In genomic region chr2:38346881-38347764, GRCm38 (mm10) we compare ENCODE assay signal across 9 mouse cellular contexts. TPM values are rescaled to one million over a fixed set of nuclear protein-coding genes. Genes with fewer than 3 reads are reported as not detected.
DNase-seq lines count a peak whose midpoint lies in the region; ATAC-seq lines count a peak whose summit lies in the region.
"Had no signal": no experiment of that assay in that cellular context is flagged by ENCODE, and none has a peak within 500 bp of the region (broad histone marks: within the 10 kb centered on the region; RNA-seq: fewer than 3 reads in every experiment).

No protein-coding gene starts in this region.

- H3K4me3 ChIP-seq in intestine, embryonic 14.5 days (ENCODE audit: low read depth, low read length) = no peak overlapping the region
- H3K4me3 ChIP-seq in intestine, embryonic 15.5 days (replicated peaks) = no peak overlapping the region
- H3K4me3 ChIP-seq in embryonic facial prominence, embryonic 14.5 days (ENCODE audit: low read depth, low read length) = peak overlapping the region; percentile 37
- peak overlapping the region; percentile 46 for H3K4me3 ChIP-seq in limb, embryonic 11.5 days (ENCODE audit: low read depth, low read length)
- peak overlapping the region; percentile 20; the same call in 1 of the 2 replicates for H3K4me3 ChIP-seq in neural tube, embryonic 11.5 days (ENCODE audit: low read depth, low read length)

- H3K9ac ChIP-seq in intestine, embryonic 14.5 days (ENCODE audit: low read length) = no peak overlapping the region
- no peak overlapping the region for H3K9ac ChIP-seq in intestine, embryonic 15.5 days
- H3K9ac ChIP-seq in embryonic facial prominence, embryonic 14.5 days (ENCODE audit: low read depth, low read length) = peak overlapping the region; percentile 30; the same call in 1 of the 2 replicates
- H3K9ac ChIP-seq in limb, embryonic 11.5 days (ENCODE audit: low read length) = peak overlapping the region; percentile 78
- no peak overlapping the region for H3K9ac ChIP-seq in neural tube, embryonic 11.5 days (ENCODE audit: low read length)

- H3K4me1 ChIP-seq in intestine, embryonic 14.5 days (replicated peaks; ENCODE audit: control insufficient read depth, insufficient read depth, low read length) = peaks cover 18% of the 10 kb centered on the region
- peaks cover 24% of the 10 kb centered on the region for H3K4me1 ChIP-seq in intestine, embryonic 15.5 days (replicated peaks)
- peaks cover 14% of the 10 kb centered on the region for H3K4me1 ChIP-seq in embryonic facial prominence, embryonic 14.5 days (ENCODE audit: control insufficient read depth, insufficient read depth, low read length)
- peaks cover 26% of the 10 kb centered on the region for H3K4me1 ChIP-seq in limb, embryonic 11.5 days (ENCODE audit: control insufficient read depth, insufficient read depth, low read length)
- peaks cover 10% of the 10 kb centered on the region for H3K4me1 ChIP-seq in neural tube, embryonic 11.5 days (ENCODE audit: control insufficient read depth, insufficient read depth, low read length)

- 1% methylated on average over 15 of the region's 15 CpGs for WGBS in intestine, embryonic 14.5 days
- whole genome bisulfite sequencing in intestine, embryonic 15.5 days = 2% methylated on average over 15 of the region's 15 CpGs
- 2% methylated on average over 15 of the region's 15 CpGs for WGBS in embryonic facial prominence, embryonic 14.5 days
- 3% methylated on average over 15 of the region's 15 CpGs for WGBS in limb, embryonic 11.5 days
- under 1% methylated on average over 15 of the region's 15 CpGs for WGBS in neural tube, embryonic 11.5 days

- no peak for ATAC-seq in intestine, embryonic 14.5 days (replicated peaks; ENCODE audit: low FRiP score, low TSS enrichment, low read depth)
- ATAC-seq in intestine, embryonic 15.5 days = no peak
- ATAC-seq in embryonic facial prominence, embryonic 14.5 days (ENCODE audit: low read depth) = no peak
- ATAC-seq in limb, embryonic 11.5 days (ENCODE audit: insufficient number of reproducible peaks, low FRiP score, low TSS enrichment, low read depth) = no peak
- ATAC-seq in neural tube, embryonic 11.5 days (ENCODE audit: insufficient read depth, low FRiP score, low TSS enrichment) = no peak
- ATAC-seq in granulocyte monocyte progenitor cell, adult 5-6 weeks (replicated peaks; ENCODE audit: poor library complexity, severe bottlenecking) = no peak

- no peaks in the 10 kb centered on the region for H3K36me3 ChIP-seq in intestine, embryonic 14.5 days (ENCODE audit: control insufficient read depth, insufficient read depth, low read length)
- H3K36me3 ChIP-seq in intestine, embryonic 15.5 days = no peaks in the 10 kb centered on the region
- no peaks in the 10 kb centered on the region for H3K36me3 ChIP-seq in embryonic facial prominence, embryonic 14.5 days (ENCODE audit: control insufficient read depth, insufficient read depth, low read length)
- H3K36me3 ChIP-seq in limb, embryonic 11.5 days (ENCODE audit: control insufficient read depth, insufficient read depth, low read length) = no peaks in the 10 kb centered on the region
- no peaks in the 10 kb centered on the region for H3K36me3 ChIP-seq in neural tube, embryonic 11.5 days (ENCODE audit: control insufficient read depth, insufficient read depth, low read length)

- H3K4me2 ChIP-seq in intestine, embryonic 14.5 days (ENCODE audit: low read length) = no peak overlapping the region
- no peak overlapping the region for H3K4me2 ChIP-seq in intestine, embryonic 15.5 days (replicated peaks)
- peak overlapping the region; percentile 53 for H3K4me2 ChIP-seq in embryonic facial prominence, embryonic 14.5 days (ENCODE audit: low read depth, low read length)
- peak overlapping the region; percentile 89 for H3K4me2 ChIP-seq in limb, embryonic 11.5 days (ENCODE audit: low read depth, severe bottlenecking)
- H3K4me2 ChIP-seq in neural tube, embryonic 11.5 days (ENCODE audit: low read depth) = peak overlapping the region; percentile 44; the same call in 1 of the 2 replicates

- H3K27me3 ChIP-seq in intestine, embryonic 14.5 days (replicated peaks; ENCODE audit: control insufficient read depth, insufficient read depth, low read length) = peaks cover 100% of the 10 kb centered on the region
- peaks cover 91% of the 10 kb centered on the region for H3K27me3 ChIP-seq in intestine, embryonic 15.5 days (replicated peaks)
- H3K27me3 ChIP-seq in embryonic facial prominence, embryonic 14.5 days (replicated peaks; ENCODE audit: control insufficient read depth, insufficient read depth, low read length) = peaks cover 100% of the 10 kb centered on the region
- peaks cover 53% of the 10 kb centered on the region for H3K27me3 ChIP-seq in limb, embryonic 11.5 days (ENCODE audit: control insufficient read depth, insufficient read depth, low read length)
- H3K27me3 ChIP-seq in neural tube, embryonic 11.5 days (ENCODE audit: control insufficient read depth, insufficient read depth, low read length) = peaks cover 100% of the 10 kb centered on the region

- peak; percentile 62 for DNase-seq in intestine, embryonic 14.5 days (ENCODE audit: low spot score)
- no peak for DNase-seq in embryonic facial prominence, embryonic 14.5 days (ENCODE audit: low spot score)
- DNase-seq in limb, embryonic 11.5 days (ENCODE audit: low spot score) = peak; percentile 66
- peak; percentile 50 for DNase-seq in neural tube, embryonic 11.5 days (ENCODE audit: low spot score)
- no peak for DNase-seq in left cerebral cortex, postnatal 14 days (ENCODE audit: low spot score in 2 of 2)
- no peak for DNase-seq in cerebellum, adult 9-11 months
- DNase-seq: kidney, adult 2 months had no signal

- H3K27ac ChIP-seq in intestine, embryonic 14.5 days (ENCODE audit: low read depth) = no peak overlapping the region
- no peak overlapping the region for H3K27ac ChIP-seq in intestine, embryonic 15.5 days
- no peak overlapping the region; the same call in 1 of the 2 replicates for H3K27ac ChIP-seq in embryonic facial prominence, embryonic 14.5 days (replicated peaks; ENCODE audit: low read depth, low read length)
- no peak overlapping the region for H3K27ac ChIP-seq in limb, embryonic 11.5 days (replicated peaks; ENCODE audit: low read depth, low read length)
- no peak overlapping the region for H3K27ac ChIP-seq in neural tube, embryonic 11.5 days (ENCODE audit: low read depth, low read length)

- intact Hi-C loops in left cerebral cortex, postnatal 14 days (cut with DNase I) = loop anchor here (10.0 kb wide), 1 partner anchor 202 kb away; no protein-coding TSS in a partner anchor

- no peaks in the 10 kb centered on the region for H3K9me3 ChIP-seq in intestine, embryonic 14.5 days (ENCODE audit: control insufficient read depth, low read length)
- no peaks in the 10 kb centered on the region for H3K9me3 ChIP-seq in intestine, embryonic 15.5 days
- H3K9me3 ChIP-seq in embryonic facial prominence, embryonic 14.5 days (ENCODE audit: control insufficient read depth, low read length) = no peaks in the 10 kb centered on the region
- no peaks in the 10 kb centered on the region for H3K9me3 ChIP-seq in limb, embryonic 11.5 days (ENCODE audit: control insufficient read depth, low read length)
- H3K9me3 ChIP-seq in neural tube, embryonic 11.5 days (ENCODE audit: control insufficient read depth, low read length) = no peaks in the 10 kb centered on the region

RNA-seq across cellular contexts. Expression of gene Lhx2, which starts 8.0 kb away (rescaled TPM):
- 0.19 TPM in 1 of 2 replicates, not detected in the other for polyA plus RNA-seq in intestine, embryonic 14.5 days (2014; fragmentation: Nextera tagmentation; extraction: Ambion mirVana)
- 0.09 and 0.44 TPM in 2 replicates for polyA plus RNA-seq in intestine, embryonic 15.5 days (2015; fragmentation: Nextera tagmentation; extraction: Ambion mirVana)
- polyA plus RNA-seq in embryonic facial prominence, embryonic 14.5 days (2014; fragmentation: Nextera tagmentation; extraction: Ambion mirVana) = 10.4 and 11.2 TPM in 2 replicates
- polyA plus RNA-seq in limb, embryonic 11.5 days (2014; fragmentation: Nextera tagmentation; extraction: Ambion mirVana) = 29.0 and 31.2 TPM in 2 replicates
- polyA plus RNA-seq in neural tube, embryonic 11.5 days (2014; fragmentation: Nextera tagmentation; extraction: Ambion mirVana) = 6.0 and 8.7 TPM in 2 replicates
- total RNA-seq in left cerebral cortex, postnatal 14 days (2021) = 10 to 100 TPM; 73.2 to 85.4 TPM
- total RNA-seq in granulocyte monocyte progenitor cell, adult 5-6 weeks (2014; fragmentation: Nextera tagmentation) = not detected in 2 replicates
- total RNA-seq in granulocyte monocyte progenitor cell, adult 5-6 weeks (2017) = not detected in 2 replicates

RNA-seq across cellular contexts. Expression of gene Dennd1a, which starts 59.9 kb away (rescaled TPM):
- 11.4 and 11.6 TPM in 2 replicates for polyA plus RNA-seq in intestine, embryonic 14.5 days (2014; fragmentation: Nextera tagmentation; extraction: Ambion mirVana)
- 10.6 and 11.2 TPM in 2 replicates for polyA plus RNA-seq in intestine, embryonic 15.5 days (2015; fragmentation: Nextera tagmentation; extraction: Ambion mirVana)
- 10.9 and 12.4 TPM in 2 replicates for polyA plus RNA-seq in embryonic facial prominence, embryonic 14.5 days (2014; fragmentation: Nextera tagmentation; extraction: Ambion mirVana)
- polyA plus RNA-seq in limb, embryonic 11.5 days (2014; fragmentation: Nextera tagmentation; extraction: Ambion mirVana) = 11.3 and 12.3 TPM in 2 replicates
- polyA plus RNA-seq in neural tube, embryonic 11.5 days (2014; fragmentation: Nextera tagmentation; extraction: Ambion mirVana) = 7.3 and 8.1 TPM in 2 replicates
- 10 to 100 TPM; 68.5 to 70.1 TPM for total RNA-seq in left cerebral cortex, postnatal 14 days (2021)
- total RNA-seq in granulocyte monocyte progenitor cell, adult 5-6 weeks (2014; fragmentation: Nextera tagmentation) = 29.8 and 42.6 TPM in 2 replicates
- total RNA-seq in granulocyte monocyte progenitor cell, adult 5-6 weeks (2017) = 15.8 and 23.0 TPM in 2 replicates

Comparison
In these comparisons a context has a peak if more than half of its experiments do, and no peak if none do; other contexts are left out.
1. DNase-seq: peak in intestine, embryonic 14.5 days (single experiment), limb, embryonic 11.5 days (single experiment) and neural tube, embryonic 11.5 days (single experiment); none in embryonic facial prominence, embryonic 14.5 days (single experiment), left cerebral cortex, postnatal 14 days (0 of 2) and cerebellum, adult 9-11 months (single experiment).
2. H3K4me2 ChIP-seq: peak in embryonic facial prominence, embryonic 14.5 days (single experiment), limb, embryonic 11.5 days (single experiment) and neural tube, embryonic 11.5 days (single experiment); none in intestine, embryonic 14.5 days (single experiment) and intestine, embryonic 15.5 days (single experiment).
3. H3K4me3 ChIP-seq: peak in embryonic facial prominence, embryonic 14.5 days (single experiment), limb, embryonic 11.5 days (single experiment) and neural tube, embryonic 11.5 days (single experiment); none in intestine, embryonic 14.5 days (single experiment) and intestine, embryonic 15.5 days (single experiment).
4. H3K9ac ChIP-seq: peak in embryonic facial prominence, embryonic 14.5 days (single experiment) and limb, embryonic 11.5 days (single experiment); none in intestine, embryonic 14.5 days (single experiment), intestine, embryonic 15.5 days (single experiment) and neural tube, embryonic 11.5 days (single experiment).